Mouse (Mus musculus) midbrain, postnatal 0 days (tissue): ENCODE data around the gene Gm7030. TPM values are rescaled to one million over a fixed set of nuclear protein-coding genes. Genes with fewer than 3 reads are reported as not detected.
"Not testable (repeated sequence)": the region's sequence is repeated elsewhere in the genome, so short reads cannot be mapped to it uniquely, and the experiment has no call there.

Experiments used
- ATAC-seq: fragments of 200-750 bp; cut with Nextera tagmentation; 2 replicates; pipeline ENCODE4 v1.8.0; 2017; ENCODE audit warnings: moderate number of reproducible peaks, mild to moderate bottlenecking, moderate TSS enrichment, moderate library complexity; ENCODE audit not compliant: low FRiP score
- DNase-seq: peaks from one replicate; pipeline ENCODE4 v3.0.0-alpha.2; 2015; ENCODE audit warnings: low spot score
- H3K27ac ChIP-seq: fragments of 300-500 bp; sonication (generic); 2 replicates; pipeline ENCODE4 v1.5.1; 2014; ENCODE audit warnings: low read depth, mild to moderate bottlenecking, low read length, mixed read lengths
- H3K27me3 ChIP-seq: fragments of 300-500 bp; sonication (generic); 2 replicates; pipeline ENCODE4 v1.6.1; 2014; ENCODE audit warnings: low read length, control low read depth, mixed read lengths; ENCODE audit not compliant: insufficient read depth
- H3K36me3 ChIP-seq: fragments of 300-500 bp; sonication (generic); 2 replicates; pipeline ENCODE4 v1.6.1; 2014; ENCODE audit warnings: low read length, control low read depth, mixed read lengths; ENCODE audit not compliant: insufficient read depth
- H3K4me1 ChIP-seq: fragments of 300-500 bp; sonication (generic); 2 replicates; pipeline ENCODE4 v1.6.1; 2014; ENCODE audit warnings: mild to moderate bottlenecking, control low read depth, antibody characterized with exemption, low read length, mixed read lengths; ENCODE audit not compliant: insufficient read depth
- H3K4me2 ChIP-seq: fragments of 300-500 bp; sonication (generic); 2 replicates; pipeline ENCODE4 v1.6.1; 2014; ENCODE audit warnings: low read depth, mild to moderate bottlenecking, low read length, mixed read lengths; ENCODE audit not compliant: poor library complexity, severe bottlenecking
- H3K4me3 ChIP-seq: fragments of 300-500 bp; sonication (generic); 2 replicates; pipeline ENCODE4 v1.5.1; 2014; ENCODE audit warnings: low read depth, mild to moderate bottlenecking, low read length, moderate library complexity
- H3K9ac ChIP-seq: fragments of 300-500 bp; sonication (generic); replicated peaks from 2 replicates; pipeline ENCODE4 v1.6.1; 2014; ENCODE audit warnings: mild to moderate bottlenecking, low read length, moderate library complexity, mixed read lengths; ENCODE audit not compliant: poor library complexity, severe bottlenecking
- H3K9me3 ChIP-seq: fragments of 300-500 bp; sonication (generic); 2 replicates; pipeline ENCODE4 v1.6.1; 2016; ENCODE audit warnings: low read length, control low read depth
- CTCF ChIP-seq: IDR thresholded peaks from 2 replicates; pipeline ENCODE4 v1.5.1; 2016; ENCODE audit warnings: antibody characterized with exemption, mild to moderate bottlenecking
- WGBS: fragments of 180-500 bp; shearing (Covaris S2); extraction: QIAGEN DNeasy Blood & Tissue Kit; methylation state at CpG from one replicate; pipeline ENCODE4 v1.1.7; 2014; 5-methylcytosine and 5-hydroxymethylcytosine counted together
- polyA plus RNA-seq: library from polyadenylated mRNA; unstranded; fragments of >200 nt; fragmentation: Nextera tagmentation; extraction: Ambion mirVana; gene quantifications from 2 replicates; pipeline ENCODE4 v1.2.1, GENCODE M21; 2015
- total RNA-seq: library from RNA; depleted of rRNA; stranded (reverse); fragments of >200 nt; gene quantifications from 2 replicates; pipeline ENCODE4 v1.2.3, GENCODE M21; 2014

The Gm7030 gene
- total and polyA plus RNA-seq, 2 experiments from 2014 or later: not detected

DNA sequence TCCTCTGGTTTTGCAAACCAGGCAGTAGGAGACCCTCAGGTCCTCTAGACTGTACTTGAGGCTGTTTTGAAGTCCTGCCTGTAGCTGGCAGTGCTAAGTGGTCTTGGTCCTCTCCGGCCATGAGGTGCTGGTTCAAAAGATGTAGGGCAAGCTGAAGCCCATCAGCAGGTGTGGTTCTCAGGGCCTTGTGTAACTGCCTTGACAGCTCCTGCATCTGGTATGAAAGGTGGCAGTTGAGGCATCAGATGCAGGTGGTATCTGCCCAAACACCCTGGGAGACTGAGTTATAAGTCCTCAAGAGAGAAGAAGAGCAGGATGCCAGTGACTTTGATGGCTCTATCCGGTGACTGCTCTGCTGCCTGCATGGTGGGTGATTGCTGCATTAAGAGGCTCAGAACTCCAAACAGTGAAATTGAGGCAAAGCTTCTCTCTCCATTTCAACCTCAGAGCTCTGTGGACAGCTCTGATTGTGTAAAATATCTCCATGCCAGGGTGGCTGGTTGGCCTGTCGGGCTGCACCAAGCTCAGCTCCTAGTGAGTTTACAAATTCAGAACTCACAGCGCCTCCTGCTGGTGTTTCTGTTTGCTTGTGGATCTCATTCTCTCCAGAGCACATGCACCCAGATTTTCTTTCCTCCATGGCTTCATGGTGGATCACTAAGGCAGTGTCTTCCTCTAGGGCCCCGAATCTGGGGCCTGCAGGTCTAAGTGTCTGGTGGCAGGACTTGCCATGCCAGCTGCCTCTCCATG, 2.5 kb upstream of the Gm7030 start:
- no peak for TF ChIP-seq CTCF
- Histone ChIP-seq H3K27me3 (no peaks in the 10 kb centered on the region), H3K27ac (no peak overlapping the region), H3K4me2 (no peak overlapping the region), H3K9ac (no peak overlapping the region), H3K36me3 (no peaks in the 10 kb centered on the region), H3K4me1 (no peaks in the 10 kb centered on the region), H3K4me3 (no peak overlapping the region), H3K9me3 (no peaks in the 10 kb centered on the region)
- WGBS: 76% methylated on average over 5 of the region's 5 CpGs
- DNase-seq (no peak), ATAC-seq (no peak)

DNA sequence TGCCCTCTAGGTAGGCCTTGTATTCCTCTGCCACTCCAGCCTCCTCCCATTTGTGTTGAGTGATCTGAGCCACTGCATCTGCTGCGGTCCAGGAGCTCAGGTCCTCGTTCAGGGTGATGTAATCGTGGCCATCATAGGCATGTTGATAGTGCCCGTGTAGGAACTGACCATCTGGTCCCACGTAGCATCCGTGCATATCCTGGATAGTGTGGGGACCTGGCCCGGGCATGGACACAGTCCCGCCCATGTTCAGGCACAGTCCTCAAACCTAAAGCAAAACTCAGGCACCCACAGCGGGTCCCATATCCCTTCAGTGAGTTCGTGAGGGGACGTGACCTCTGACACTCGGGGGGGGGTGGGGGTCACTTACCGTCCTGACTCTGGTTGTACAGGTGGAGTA, 700 bp downstream of the Gm7030 start:
- H3K4me2 ChIP-seq, H3K9me3 ChIP-seq, H3K27me3 ChIP-seq, ATAC-seq, H3K36me3 ChIP-seq, H3K4me3 ChIP-seq, H3K4me1 ChIP-seq, H3K9ac ChIP-seq, DNase-seq, H3K27ac ChIP-seq: not testable (repeated sequence)
- 64% methylated on average over 10 of the region's 13 CpGs for WGBS

DNA sequence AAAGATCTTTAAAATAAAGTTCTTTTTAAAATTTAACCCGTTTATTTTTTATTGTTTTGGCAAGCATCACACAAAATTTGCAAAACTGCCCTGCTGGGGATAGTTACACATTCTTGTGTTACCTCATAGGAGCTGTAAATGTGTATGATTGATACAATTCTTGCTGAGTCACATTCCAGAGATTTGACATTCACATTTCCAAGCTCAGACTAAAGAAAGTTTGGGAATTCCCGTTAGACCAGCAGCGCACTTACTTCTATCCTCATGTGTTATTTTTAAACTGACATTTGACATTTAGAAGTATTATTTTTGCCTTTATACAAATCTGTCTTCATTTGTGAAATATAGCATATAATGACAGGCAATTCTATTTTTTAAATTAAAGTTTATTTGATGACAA, 5.1 kb downstream of the Gm7030 start:
- not testable (repeated sequence) for H3K4me2 ChIP-seq, DNase-seq, H3K9ac ChIP-seq, H3K4me1 ChIP-seq, H3K27me3 ChIP-seq, H3K4me3 ChIP-seq, ATAC-seq, H3K27ac ChIP-seq, H3K9me3 ChIP-seq, H3K36me3 ChIP-seq
- 74% methylated on average over 3 of the region's 3 CpGs for WGBS

DNA sequence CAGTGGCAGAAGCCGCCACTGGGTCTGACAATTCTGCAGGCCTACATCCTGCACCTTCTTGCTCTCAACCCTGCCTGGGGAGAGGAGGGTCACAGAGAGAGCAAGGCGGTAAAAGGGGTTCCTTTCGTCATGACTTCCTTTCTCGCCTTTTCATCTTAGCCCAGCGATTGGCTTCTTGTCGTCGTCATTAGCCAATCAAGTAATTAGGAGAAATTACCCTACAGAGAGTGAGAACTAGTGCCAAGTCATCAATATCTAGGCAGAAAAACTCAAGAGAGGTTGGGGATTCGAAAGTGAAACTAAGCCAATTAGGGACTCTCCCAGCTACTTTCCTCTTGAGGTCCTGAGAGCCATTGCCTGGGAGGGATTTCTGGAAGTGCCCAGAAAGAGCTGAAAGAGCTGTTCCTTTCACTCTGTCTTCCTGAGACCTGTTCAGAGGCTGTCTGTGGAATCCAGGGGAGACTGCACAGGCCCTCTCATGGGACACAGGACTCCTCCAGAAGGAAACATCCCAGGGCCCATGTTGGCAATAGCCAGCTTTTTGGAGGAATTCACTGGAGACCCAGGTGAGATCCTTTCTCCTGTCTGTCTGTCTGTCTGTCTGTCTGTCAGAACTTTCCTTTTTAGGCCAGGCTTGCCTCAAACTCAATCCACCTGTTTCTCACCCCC, 7.7 kb downstream of the Gm7030 start, which contains the start of gene Gm19684:
Gene Gm19684 (plus strand): TSS at position 327 of the 669 bp plus-strand sequence.
- H3K36me3 ChIP-seq: not testable (repeated sequence)
- peak; percentile 53; the same call in 1 of the 2 replicates for ATAC-seq

DNA sequence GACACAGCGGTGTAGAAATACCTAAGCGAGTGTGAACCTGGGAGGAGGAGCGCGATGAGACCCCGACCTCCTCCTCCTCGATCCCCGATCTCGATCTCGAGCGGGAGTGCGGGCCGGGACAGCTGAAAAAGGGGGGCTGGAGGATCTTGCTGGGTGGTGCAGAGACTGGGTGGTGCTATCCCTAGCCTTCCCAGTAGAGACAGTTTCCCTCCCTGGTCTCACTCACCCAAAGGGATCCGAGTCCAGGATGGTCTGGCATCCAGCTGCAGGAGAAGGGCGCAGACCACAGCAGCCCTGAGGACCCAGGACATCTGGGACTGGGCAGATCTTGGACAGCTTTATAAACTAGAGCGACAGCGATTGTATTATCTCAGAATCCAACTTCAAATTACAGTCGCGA, 8.4 kb downstream of the Gm7030 start:
- ATAC-seq, H3K9me3 ChIP-seq, H3K27me3 ChIP-seq, H3K4me2 ChIP-seq, H3K27ac ChIP-seq, H3K36me3 ChIP-seq, H3K4me3 ChIP-seq, H3K9ac ChIP-seq, DNase-seq, H3K4me1 ChIP-seq: not testable (repeated sequence)
- WGBS: 33% methylated on average over 18 of the region's 18 CpGs

More for the DNA sequence above, 7.7 kb downstream of the Gm7030 start, which contains the start of gene Gm19684:
- not testable (repeated sequence) for H3K9me3 ChIP-seq, H3K4me3 ChIP-seq, H3K27ac ChIP-seq, H3K4me2 ChIP-seq, H3K9ac ChIP-seq, H3K4me1 ChIP-seq, H3K27me3 ChIP-seq
- 13% methylated on average over 8 of the region's 8 CpGs for WGBS
- DNase-seq: peak; percentile 69

DNA sequence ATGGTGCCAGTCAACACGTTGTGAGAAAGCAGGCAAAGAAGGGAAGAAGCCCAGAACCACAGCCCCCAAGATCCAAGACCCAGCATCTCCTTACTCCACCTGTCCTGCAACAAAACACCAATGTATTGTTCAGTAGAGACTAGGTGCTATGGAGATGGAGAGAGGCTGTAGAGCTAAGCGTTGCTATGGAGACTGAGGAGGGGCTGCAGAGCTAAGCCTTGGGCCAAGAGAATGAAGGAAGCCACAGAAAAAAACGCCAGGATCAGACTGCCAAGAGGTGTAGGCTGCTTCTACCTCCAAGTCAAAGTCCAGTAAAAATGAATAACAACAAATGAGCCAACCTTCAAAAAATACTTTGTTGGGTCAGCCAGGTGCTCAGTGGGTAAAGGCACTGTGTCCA, 12.7 kb downstream of the Gm7030 start:
- H3K27ac ChIP-seq, H3K4me1 ChIP-seq, H3K27me3 ChIP-seq, ATAC-seq, H3K9ac ChIP-seq, H3K4me2 ChIP-seq, H3K9me3 ChIP-seq, H3K36me3 ChIP-seq, H3K4me3 ChIP-seq: not testable (repeated sequence)
- DNase-seq: peak; percentile 21
- WGBS: 21% methylated on average over 3 of the region's 3 CpGs
